Mouse (Mus musculus) R1 (cell line): Measurements from ENCODE around the gene Igfbp6.

Source experiments
- DNase-seq: peaks from one replicate; pipeline ENCODE4 v3.0.0-alpha.2; 2018; ENCODE audit warnings: low read depth, low spot score

The Igfbp6 gene

DNA sequence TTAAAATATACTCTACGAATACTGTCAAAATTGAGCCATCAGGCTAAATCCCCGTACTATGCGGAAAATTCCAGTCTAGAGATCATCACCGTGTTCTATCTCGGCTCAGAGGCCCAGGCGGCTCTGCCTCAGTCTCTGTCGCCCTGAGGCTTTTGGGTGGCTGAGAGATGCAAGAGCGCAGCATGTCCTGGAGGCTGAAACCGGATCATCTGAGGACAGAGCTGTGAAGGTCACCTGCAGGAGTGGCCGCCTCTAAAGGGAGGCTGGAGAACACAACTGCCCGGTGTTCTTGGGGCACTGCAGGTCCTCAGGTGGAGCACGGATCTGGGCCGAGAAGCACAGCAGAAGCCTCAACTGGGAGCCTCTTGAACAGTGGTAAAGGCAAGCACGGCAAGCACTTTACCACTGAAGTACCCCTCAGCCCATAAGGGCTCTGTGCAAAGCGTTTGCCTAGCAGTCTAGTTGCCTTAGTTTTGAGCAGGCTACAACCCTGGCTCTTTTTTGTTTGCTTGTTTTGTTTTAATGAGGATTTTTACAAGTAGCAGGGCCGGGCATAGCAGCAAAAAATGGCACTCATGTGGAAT lies 31.7 kb downstream of the Igfbp6 start:
- DNase-seq = peak; percentile 53

DNA sequence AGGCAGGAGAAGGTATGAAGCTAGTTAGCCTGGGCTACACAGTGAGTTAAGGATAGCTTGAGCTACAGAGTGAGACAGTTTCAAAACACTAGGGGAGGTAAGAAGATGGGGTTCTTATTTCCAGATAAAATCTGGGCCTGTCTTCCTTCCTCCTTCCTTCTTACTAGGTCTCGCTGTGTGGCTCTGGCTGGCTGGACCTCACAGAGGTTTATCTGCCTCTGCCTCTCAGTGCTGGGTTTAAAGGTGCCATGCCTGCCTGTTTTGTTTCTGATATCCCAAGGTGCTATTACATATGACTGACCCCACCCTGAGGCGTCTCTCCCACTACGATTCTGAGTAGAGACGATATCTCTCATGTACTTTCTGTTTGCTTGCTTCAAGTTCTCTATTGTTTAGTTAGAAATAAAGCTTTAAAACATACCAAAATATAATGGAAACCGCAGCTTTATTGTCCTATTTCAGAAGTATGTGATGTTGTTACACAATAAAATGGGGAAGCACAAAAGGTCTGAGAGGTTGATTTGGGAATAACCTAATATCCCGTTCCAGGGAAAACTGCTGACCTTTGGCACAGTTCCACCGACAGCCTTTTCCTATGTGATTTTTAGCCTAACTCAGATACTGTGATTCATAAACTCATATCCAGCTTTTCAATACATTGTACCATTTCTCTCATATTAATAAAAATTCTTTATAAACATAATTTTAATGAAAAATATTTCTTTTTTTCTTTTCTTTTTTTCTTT lies 32.6 kb downstream of the Igfbp6 start:
- no peak for DNase-seq

DNA sequence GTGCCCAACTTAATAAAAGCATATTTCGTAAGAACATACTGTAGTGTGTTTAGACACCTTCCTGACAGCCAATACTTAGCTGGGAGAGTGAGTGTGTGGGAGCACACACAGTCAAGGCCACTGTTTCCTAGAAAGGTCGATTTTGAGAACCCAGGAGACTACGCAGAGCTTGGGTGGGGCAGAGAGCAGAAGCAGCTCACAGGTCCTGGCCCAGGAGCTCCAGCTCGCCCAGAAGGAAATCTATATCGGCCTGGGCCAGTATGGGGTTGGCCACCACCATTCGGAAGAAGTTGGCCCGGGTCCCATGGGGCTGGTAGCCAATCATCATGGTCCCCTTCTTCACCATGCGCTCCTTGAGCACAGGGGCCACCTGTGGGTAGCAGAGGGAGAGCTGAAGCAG lies 33.3 kb downstream of the Igfbp6 start:
- no peak for DNase-seq

DNA sequence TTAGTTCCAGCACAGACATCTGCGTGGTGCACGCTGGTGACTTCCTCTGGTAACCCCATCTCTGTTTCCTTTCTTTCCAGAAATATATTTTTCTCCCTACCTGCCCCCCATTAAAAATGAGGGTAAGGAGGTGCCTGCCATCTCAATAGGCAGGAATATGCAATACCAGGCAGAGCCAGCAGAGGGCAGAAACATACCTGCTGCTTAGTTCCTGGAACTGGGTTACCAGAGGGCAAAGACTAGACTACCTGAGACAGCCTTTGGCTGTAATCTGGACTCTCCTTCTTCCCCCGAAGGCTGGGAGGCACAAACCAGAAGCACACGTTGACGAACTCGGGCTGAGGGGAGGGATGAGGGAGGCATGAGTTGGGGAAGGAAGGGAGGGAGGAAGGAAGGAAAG lies 34.1 kb downstream of the Igfbp6 start:
- DNase-seq = peak; percentile 88

DNA sequence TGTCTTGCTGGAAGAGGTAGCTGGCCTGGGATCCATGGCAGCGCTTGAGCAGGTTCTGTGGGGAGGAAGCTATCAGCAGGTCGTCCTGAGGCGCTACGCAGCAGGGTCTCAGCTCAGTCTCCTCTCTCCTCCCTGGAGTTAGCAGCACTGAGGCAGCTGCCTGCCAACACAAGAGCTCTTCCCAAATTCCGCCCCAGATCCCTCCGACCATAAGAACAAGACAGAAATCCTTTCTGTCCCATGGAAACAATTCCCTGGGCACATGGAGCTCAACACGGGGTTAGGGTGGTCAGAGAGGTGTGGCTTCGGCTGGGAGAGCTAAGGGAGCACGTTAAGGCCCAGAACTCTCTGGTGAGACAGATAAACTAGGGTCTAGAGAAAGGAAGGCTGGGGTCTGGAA lies 34.9 kb downstream of the Igfbp6 start:
- DNase-seq = peak; percentile 59

DNA sequence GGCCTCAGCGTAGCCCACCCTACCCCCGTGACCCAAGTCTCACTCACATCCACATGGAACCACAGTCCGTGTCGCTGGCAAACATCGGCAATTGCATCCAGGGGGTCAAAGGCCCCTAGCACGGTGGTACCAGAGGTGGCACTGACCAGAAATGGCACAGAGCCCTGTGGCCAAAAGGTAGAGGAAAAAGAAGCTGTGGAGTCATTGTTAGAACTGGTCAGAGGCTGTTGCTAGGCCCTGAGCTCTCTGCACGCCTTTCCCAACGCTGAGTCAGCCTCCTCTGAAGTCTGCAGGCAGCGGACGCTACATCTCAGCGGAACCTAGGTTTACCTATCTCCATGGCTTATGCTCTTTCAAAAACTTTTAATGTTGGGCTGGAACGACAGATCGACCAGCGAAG lies 35.8 kb downstream of the Igfbp6 start:
- DNase-seq = peak; percentile 34

DNA sequence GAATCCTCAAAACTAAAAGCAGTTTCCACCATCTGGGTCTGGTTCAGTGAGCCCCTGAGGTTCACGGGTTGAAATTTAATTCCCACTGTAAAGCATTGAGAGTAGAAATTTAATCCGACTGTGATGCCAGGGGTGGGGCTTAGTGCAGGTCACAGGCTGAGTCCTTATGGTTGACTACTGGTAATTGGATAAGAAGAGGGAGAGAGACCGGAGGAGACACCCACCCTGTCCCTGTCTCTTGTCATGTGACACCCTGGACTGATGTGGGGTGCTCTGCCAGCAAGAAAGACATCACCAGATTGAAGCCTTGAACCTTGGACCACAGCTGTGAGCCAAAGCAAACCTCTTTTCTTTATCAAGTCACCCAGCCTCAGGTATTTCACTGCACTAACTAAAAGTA lies 38.9 kb downstream of the Igfbp6 start:
- DNase-seq = no peak

DNA sequence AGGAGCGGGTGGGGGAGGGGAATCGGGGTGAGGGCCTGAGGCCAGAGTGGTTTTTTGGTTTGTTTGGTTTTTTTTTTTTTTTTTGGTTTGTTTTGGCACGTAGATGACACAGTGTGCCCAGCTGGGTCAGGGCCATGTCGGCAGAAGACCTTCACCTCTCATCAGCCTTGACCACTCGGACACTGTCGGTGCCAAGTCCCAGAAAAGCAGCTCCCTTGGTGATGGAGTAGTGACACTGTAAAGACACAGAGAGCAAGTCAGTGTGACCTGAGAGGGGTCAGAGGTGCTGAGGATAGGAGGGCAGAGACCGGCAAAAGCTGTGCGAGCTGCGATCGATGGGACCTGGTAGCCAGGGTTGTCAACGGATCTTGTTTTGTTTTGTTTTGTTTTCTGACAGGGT lies 42.1 kb downstream of the Igfbp6 start:
- no peak for DNase-seq

DNA sequence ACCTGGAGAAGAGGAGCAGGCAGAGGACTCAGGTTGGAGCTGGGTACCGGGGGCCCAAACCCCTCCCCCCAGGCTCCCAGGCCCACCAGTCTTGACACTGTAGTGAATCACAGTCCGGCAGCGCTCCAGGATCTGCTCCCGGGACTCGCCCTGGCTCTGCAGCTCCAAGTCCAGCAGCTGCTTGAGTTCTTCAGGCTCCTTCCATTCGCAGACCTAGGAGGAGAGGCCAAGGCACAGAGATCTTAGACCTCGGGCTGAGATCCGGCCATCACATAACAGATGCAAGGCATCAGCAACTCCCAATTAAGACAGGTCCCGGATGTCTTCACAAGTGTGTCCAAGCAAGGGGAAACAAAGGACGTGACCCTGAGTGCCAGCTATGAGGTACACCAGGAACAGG lies 43.9 kb downstream of the Igfbp6 start:
- DNase-seq = no peak

DNA sequence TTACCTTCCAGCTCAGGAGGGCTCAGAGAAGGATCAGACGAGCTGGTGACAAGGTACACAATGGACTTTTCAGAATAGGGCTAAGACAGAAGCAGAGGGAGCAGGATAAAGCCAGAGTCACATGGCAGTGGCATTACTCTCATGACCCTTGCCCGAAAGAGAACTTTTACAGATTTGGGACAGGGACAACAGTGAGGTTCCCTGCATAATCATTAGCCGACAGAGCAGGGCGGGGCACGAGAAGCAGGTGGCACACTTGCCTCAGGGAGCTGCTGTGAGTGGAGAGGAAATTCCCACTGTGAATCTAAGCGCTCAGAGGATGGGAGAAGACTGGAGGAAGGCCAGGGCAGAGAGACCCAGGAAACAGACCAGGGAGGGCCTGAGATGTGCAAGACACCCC lies 44.7 kb downstream of the Igfbp6 start:
- DNase-seq = peak; percentile 54

DNA sequence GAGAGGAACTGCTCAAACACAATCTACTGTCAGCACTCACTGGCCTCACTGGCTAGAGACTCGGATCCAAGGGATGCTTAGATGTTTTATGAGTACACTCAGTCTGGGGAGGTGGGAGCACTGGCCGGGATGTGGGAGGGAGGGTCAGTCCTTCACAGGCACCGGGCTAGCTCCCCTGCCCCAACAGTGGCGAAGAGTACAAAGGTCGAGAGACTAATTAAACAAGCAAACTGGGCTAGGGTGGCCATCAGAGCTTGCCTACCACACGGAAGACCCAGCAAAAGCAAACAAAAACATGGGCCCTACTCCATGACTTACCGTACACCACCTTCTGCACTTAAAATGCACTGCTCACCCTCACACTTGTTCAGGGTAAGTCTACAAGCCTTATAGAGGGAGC lies 47.5 kb downstream of the Igfbp6 start:
- DNase-seq = no peak

DNA sequence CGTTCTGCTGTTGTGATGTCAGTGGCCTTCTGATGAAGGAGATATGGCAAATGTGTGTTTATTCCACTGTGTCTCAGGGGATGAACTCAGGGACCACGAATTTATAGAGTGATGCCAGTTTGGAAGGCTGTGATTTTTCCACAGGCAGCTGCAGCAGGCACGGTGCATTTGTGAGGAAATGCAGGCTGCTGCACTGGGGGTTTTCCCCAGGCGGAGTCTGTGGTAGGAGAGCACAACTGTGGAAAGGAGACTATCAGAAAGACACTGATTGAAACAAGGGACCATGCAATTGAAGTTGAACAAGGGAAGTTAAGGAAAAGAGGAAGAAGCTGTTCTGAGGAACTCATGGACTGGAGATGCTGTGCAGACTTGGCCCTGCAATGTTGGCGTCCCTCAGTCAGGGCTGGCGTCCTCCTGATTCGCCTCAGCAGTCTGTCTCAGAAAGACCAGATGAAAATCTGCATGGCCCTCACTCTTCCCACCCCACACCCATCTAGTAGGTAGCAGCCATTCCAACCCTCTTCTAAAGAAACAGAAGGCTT lies 48.2 kb downstream of the Igfbp6 start:
- DNase-seq = no peak

DNA sequence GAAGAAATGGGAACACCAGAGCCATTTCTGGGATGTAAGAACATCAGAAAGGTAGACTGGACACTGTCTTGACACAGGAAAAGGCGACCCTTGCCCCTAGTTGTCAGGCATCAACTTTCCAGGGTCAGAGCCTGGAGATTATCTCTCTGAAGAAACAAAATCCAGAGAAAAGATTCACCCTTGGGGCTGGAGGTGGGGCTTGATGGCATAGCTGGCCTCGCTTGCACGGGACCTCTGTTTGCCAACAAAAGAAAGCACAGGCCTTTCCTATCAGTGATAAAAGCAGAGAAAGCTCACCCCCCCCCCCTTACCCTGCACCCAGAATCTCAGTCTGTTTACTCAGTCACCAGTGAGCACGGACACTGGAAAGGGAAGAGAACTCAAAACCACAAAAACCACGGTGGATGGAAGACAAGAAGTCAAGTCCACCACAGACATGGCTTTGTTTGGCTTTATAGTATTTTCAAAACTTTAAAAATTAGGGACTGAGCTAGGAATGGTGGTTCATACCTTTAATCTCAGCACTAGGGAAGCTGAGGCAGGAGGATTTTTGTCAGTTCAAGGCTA lies 48.7 kb downstream of the Igfbp6 start:
- DNase-seq = no peak

DNA sequence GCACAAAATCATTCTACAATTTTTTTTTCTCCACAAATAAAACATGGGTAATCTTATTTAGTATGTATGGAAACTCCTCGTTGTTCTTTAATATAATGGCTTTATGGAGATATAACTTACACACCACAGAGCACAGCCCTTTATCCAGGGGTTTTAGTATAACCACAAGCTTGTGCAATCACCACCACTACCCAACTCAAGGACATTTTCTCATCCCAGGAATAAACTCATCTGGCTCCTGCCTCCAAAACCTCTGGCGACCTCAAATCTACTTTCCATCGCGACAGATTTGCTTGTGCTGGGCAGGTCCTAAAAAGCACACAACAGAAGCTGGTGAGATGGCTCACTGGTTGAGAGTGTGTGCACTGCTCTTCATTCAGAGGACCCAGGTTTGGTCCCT lies 49.5 kb downstream of the Igfbp6 start:
- DNase-seq = no peak

DNA sequence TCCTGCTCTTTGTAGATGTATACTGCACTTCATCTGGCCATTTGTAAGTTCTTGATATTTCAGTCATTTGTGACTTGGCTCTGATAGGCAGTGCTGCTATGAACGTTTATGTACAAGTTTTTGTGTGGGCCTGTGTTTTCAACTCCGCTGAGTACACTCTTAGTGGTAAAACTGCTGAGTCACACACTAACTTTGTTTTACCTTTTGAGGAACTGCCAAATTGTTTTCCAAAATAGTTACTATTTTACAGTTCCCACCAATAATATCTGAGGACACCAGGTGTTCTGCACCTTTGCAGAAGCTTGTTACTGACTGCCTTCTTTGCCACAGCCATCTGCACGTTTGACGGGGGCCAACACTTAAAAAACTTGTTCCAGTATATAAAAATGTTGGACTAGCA lies 50.3 kb downstream of the Igfbp6 start:
- DNase-seq = no peak

DNA sequence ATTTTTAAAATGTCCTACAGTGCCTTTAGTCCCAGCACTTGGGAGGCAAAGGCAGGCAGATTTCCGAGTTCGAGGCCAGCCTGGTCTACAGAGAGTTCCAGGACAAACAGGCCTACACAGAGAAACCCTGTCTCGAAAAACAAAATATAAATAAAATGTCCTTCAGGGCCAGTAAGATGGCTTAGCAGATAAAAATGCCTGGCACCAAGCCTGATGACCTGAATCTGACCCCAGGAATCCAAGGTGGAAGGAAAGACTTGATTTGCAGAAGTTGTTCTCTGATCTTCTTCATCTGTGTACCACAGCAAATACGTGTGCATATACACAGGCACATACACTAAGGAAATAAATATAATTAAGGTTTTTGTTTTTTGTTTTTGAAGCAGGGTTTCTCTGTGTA lies 51.2 kb downstream of the Igfbp6 start:
- no peak for DNase-seq

DNA sequence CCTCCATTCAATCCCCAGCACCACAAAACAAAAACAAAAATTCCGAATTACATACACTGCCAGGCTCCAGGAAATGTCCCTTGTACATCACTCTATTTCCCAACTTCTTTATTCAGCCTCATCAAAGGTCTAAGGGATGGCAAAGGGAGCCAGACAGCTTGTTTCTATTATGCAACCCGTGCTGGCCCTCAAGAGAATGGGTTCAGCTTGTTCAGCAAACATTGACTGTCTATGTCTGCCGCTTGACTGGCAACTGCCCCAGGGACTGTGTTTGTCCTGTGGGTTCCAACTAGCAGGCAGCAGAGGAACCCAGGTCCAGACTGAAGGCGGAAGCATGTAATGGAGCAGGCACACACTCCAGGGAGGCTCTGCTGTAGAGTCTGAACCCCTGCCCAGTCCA lies 54.7 kb downstream of the Igfbp6 start:
- no peak for DNase-seq
